Mouse (Mus musculus) myocyte (in vitro differentiated cells): ENCODE measurements at regions not wholly inside any gene's neighbourhood (a gene's known extent, or its start where the extent isn't known, plus 50 kb on each side); places are given as distances from the start of the nearest gene placed in this dataset.
A peak's percentile ranks its signal among the peaks of the same experiment; 100 is the strongest.

ENCODE experiments used
- H3K27me3 ChIP-seq: one replicate; pipeline ENCODE4 v1.6.1; 2011; ENCODE audit not compliant: control insufficient read depth, insufficient read depth, insufficient read length
- H3K36me3 ChIP-seq: one replicate; pipeline ENCODE4 v1.6.1; 2011; ENCODE audit not compliant: control insufficient read depth, insufficient read depth
- H3K4me2 ChIP-seq: one replicate; pipeline ENCODE4 v1.6.1; 2011; ENCODE audit warnings: low read depth, control low read depth
- H3K4me3 ChIP-seq: one replicate; pipeline ENCODE4 v1.5.1; 2011; ENCODE audit warnings: mild to moderate bottlenecking, control low read depth, moderate library complexity
- H3K79me2 ChIP-seq: one replicate; pipeline ENCODE4 v1.6.1; 2011; ENCODE audit not compliant: control insufficient read depth, insufficient read depth
- H3ac ChIP-seq: one replicate; pipeline ENCODE4 v1.6.1; 2011; ENCODE audit not compliant: control insufficient read depth, insufficient read length
- CEBPB ChIP-seq: IDR thresholded peaks from 2 replicates; pipeline ENCODE4 v1.6.1; 2011; ENCODE audit warnings: mild to moderate bottlenecking, moderate library complexity; ENCODE audit not compliant: poor library complexity, insufficient read depth, severe bottlenecking
- E2F4 ChIP-seq: IDR thresholded peaks from one replicate; pipeline ENCODE4 v1.6.1; 2011; ENCODE audit warnings: mild to moderate bottlenecking, control low read depth, moderate library complexity; ENCODE audit not compliant: insufficient read depth
- MAX ChIP-seq: IDR thresholded peaks from one replicate; pipeline ENCODE4 v1.6.1; 2011; ENCODE audit warnings: low read depth, mild to moderate bottlenecking, control low read depth
- MYOD1 ChIP-seq, 3 experiments: IDR thresholded peaks; one replicate each; pipeline ENCODE4 v1.6.1; 2011; ENCODE audit warnings: control low read depth in 2 of 3, low read depth in 2 of 3, mild to moderate bottlenecking in 2 of 3, moderate library complexity in 1 of 3; ENCODE audit not compliant: insufficient read length in 2 of 3, control insufficient read depth in 1 of 3
- MYOG ChIP-seq, 3 experiments: IDR thresholded peaks; one replicate each; pipeline ENCODE4 v1.6.1; 2011; ENCODE audit warnings: control low read depth in 2 of 3, low read depth in 2 of 3, mild to moderate bottlenecking in 2 of 3; ENCODE audit not compliant: insufficient read length in 2 of 3, control insufficient read depth in 1 of 3, insufficient read depth in 1 of 3
- POLR2A ChIP-seq: IDR thresholded peaks from one replicate; pipeline ENCODE4 v1.6.1; 2011; ENCODE audit warnings: low read depth, mild to moderate bottlenecking, control low read depth, moderate library complexity; ENCODE audit not compliant: insufficient read length
- POLR2AphosphoS2 ChIP-seq: IDR thresholded peaks from one replicate; pipeline ENCODE4 v1.6.1; 2011; ENCODE audit warnings: low read depth, control low read depth; ENCODE audit not compliant: insufficient read length
- REST ChIP-seq: IDR thresholded peaks from one replicate; pipeline ENCODE4 v1.6.1; 2011; ENCODE audit warnings: mild to moderate bottlenecking, control low read depth, moderate library complexity; ENCODE audit not compliant: insufficient read depth, insufficient read length
- SRF ChIP-seq: IDR thresholded peaks from one replicate; pipeline ENCODE4 v1.6.1; 2011; ENCODE audit warnings: low read depth; ENCODE audit not compliant: control insufficient read depth, insufficient read length
- TCF12 ChIP-seq: IDR thresholded peaks from one replicate; pipeline ENCODE4 v1.6.1; 2011; ENCODE audit warnings: mild to moderate bottlenecking, control low read depth; ENCODE audit not compliant: poor library complexity, insufficient read depth, severe bottlenecking
- TCF3 ChIP-seq: IDR thresholded peaks from one replicate; pipeline ENCODE4 v1.6.1; 2011; ENCODE audit warnings: low read depth, control low read depth; ENCODE audit not compliant: insufficient read length
- USF1 ChIP-seq: IDR thresholded peaks from one replicate; pipeline ENCODE4 v1.6.1; 2011; ENCODE audit warnings: low read depth, mild to moderate bottlenecking, control low read depth, moderate library complexity

GRCm38 (mm10) chr10:66918713-66919112, 177.2 kb upstream of the Jmjd1c start:
- Histone ChIP-seq H3K4me2 (no peak overlapping the region), H3K27me3 (no peaks in the 10 kb centered on the region), H3ac (no peak overlapping the region), H3K4me3 (no peak overlapping the region), H3K36me3 (no peaks in the 10 kb centered on the region), H3K79me2 (no peaks in the 10 kb centered on the region)
- TF ChIP-seq SRF (no peak), POLR2A (no peak), E2F4 (no peak), MAX (no peak), TCF3 (no peak), USF1 (no peak), CEBPB (no peak), MYOD1 (IDR thresholded peaks at IDR 0.05; ENCODE audit: control insufficient read depth in 1 of 3, insufficient read length in 2 of 3, low read depth in 2 of 3) (no peak), TCF12 (no peak), REST (no peak), MYOG (IDR thresholded peaks at IDR 0.05; ENCODE audit: control insufficient read depth in 1 of 3, insufficient read depth in 1 of 3, insufficient read length in 2 of 3, low read depth in 2 of 3) (no peak), POLR2AphosphoS2 (no peak)

- H3K36me3 ChIP-seq: no peaks in the 10 kb centered on the region
- peak overlapping the region; percentile 22 for H3K4me3 ChIP-seq
- H3ac ChIP-seq: no peak overlapping the region
- peak overlapping the region; percentile 97 for H3K4me2 ChIP-seq
- TF ChIP-seq MAX (no peak), E2F4 (no peak), TCF12 (no peak), POLR2A (no peak), CEBPB (no peak)
- H3K79me2 ChIP-seq: no peaks in the 10 kb centered on the region
- H3K27me3 ChIP-seq: no peaks in the 10 kb centered on the region
Observed at GRCm38 (mm10) chr10:66919953-66920760, 175.8 kb upstream of the Jmjd1c start.

- Histone ChIP-seq H3K4me2 (peak overlapping the region; percentile 97), H3K27me3 (no peaks in the 10 kb centered on the region)
- TF ChIP-seq REST (no peak), TCF12 (peak; percentile 91), USF1 (no peak), MYOD1 (IDR thresholded peaks at IDR 0.05; ENCODE audit: control insufficient read depth in 1 of 3, insufficient read length in 2 of 3, low read depth in 2 of 3) (peak in 2 of 3 experiments; percentile 98), MYOG (IDR thresholded peaks at IDR 0.05; ENCODE audit: control insufficient read depth in 1 of 3, insufficient read depth in 1 of 3, insufficient read length in 2 of 3, low read depth in 2 of 3) (peak; percentile 88 to 99 (median 99)), CEBPB (no peak), POLR2AphosphoS2 (no peak), E2F4 (peak; percentile 58), TCF3 (peak; percentile 93), POLR2A (peak; percentile 56), SRF (peak; percentile 40)
Observed at GRCm38 (mm10) chr10:66920761-66921684, 174.9 kb upstream of the Jmjd1c start.

GRCm38 (mm10) chr10:66921776-66922175, 174.1 kb upstream of the Jmjd1c start:
- H3K27me3 ChIP-seq: no peaks in the 10 kb centered on the region
- H3K4me3 ChIP-seq: peak overlapping the region; percentile 22
- H3K36me3 ChIP-seq: no peaks in the 10 kb centered on the region
- TF ChIP-seq MAX (no peak), MYOD1 (IDR thresholded peaks at IDR 0.05; ENCODE audit: control insufficient read depth in 1 of 3, insufficient read length in 2 of 3, low read depth in 2 of 3) (no peak), TCF3 (no peak), CEBPB (no peak), SRF (no peak), USF1 (no peak), E2F4 (no peak)
- H3K4me2 ChIP-seq: peak overlapping the region; percentile 97
- no peak overlapping the region for H3ac ChIP-seq
- no peaks in the 10 kb centered on the region for H3K79me2 ChIP-seq

More at GRCm38 (mm10) chr10:66920761-66921684, 174.9 kb upstream of the Jmjd1c start:
- no peaks in the 10 kb centered on the region for H3K79me2 ChIP-seq
- no peaks in the 10 kb centered on the region for H3K36me3 ChIP-seq
- H3ac ChIP-seq: no peak overlapping the region
- H3K4me3 ChIP-seq: peak overlapping the region; percentile 22
